Mouse (Mus musculus): ENCODE measurements at regions not wholly inside any gene's neighbourhood (a gene's known extent, or its start where the extent isn't known, plus 50 kb on each side); places are given as distances from the start of the nearest gene placed in this dataset.

DNA sequence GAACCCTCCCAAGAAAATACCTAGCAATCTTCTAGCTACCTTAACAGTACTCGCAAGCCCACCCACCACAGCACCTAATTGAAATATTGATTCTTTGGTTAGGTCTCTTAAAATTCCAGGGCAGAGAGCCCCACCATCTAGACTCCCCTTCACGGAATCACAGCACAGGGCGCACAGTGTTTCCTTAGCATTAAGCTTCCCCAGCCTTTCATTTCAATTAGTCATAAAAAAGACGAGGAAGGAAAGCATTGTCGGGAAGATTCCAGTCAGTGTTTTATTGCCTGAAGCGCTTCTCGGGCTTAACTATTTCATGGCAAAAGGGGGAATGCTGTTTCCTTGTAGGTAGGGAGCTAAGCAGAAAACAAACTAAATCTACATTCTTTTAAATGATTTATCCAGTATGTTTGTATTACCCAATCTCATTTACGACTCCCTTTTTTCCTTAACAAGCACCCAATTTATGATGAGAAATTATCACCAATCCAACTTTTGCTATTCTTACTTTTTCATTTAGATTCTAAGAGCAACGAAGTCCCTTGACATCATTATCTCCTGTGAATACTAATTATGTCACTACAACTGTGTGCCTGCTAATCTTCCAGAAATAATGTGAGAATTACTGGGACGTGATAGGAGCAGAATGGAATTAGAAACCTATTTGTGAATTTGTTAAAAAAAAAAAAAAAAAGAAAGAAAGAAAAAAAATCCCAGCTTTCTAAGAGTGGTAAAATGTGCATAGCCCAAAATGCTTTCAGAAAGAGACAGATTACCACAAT, 312.6 kb downstream of the Qdpr start:
- DNase-seq (ENCODE audit: low read depth in 1 of 2, low spot score in 2 of 2), result no peak

DNA sequence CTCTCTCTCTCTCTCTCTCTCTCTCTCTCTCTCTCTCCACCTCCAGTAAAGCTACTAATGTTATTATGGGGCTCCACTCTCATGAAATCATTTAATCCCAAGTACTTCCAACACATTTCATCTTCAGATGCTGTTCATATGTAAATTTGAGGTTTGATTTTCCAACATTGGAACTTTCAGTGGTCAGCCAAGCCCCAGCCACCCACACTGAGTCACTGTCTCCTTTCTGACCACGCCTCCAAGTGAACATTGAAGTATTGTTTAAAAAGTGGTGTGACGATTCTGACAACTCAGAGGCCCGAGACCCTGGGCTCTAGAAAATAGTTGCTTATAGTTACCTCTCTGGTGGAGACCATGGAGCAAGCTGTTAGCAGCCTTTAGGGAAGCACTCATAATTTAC, 313.3 kb downstream of the Qdpr start:
- DNase-seq (ENCODE audit: low read depth in 1 of 2, low spot score in 2 of 2), result no peak

DNA sequence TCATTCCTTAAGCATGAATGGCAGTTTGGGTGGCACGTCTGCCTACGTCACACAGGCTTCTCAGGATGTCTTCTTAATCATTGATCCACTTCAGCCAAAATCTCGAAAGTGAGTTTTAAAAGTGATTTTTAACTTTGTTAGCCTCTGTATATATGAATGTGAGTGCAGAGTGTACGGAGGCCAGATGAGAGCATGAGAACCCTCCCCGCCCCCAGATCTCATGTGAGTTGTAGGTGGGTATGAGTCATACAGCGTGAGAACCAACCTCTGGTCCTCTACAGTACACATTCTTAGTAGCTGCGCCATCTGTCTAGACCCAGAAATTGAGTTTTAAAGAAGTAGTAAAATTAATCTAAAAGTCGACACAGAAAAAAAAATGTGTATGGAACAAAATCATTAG, 322.1 kb downstream of the Qdpr start:
- DNase-seq (ENCODE audit: low read depth in 1 of 2, low spot score in 2 of 2), result no peak

DNA sequence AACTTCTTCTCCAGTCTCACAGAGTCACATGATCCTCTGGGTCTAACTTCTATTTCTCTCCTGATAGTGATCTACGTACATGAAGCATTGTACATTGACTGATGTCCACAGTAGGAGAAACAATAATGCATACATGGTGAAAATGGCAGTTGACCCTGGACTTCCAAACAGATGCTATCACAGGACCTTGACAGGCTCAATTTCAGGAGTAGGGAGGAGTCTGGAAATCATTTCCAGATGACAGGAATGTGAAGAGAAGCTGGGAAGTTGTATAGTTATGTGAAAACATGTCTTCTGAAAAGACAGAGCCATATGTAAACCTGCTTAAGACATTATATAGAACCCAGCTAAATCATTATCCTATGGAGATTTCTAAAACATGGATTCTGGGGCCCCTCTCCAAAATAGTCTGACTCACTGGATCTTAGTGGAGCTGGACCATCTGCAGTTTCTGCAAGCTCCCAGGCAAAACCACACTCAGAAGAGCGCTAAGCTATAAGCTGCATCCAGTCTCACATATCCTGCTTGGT, 322.3 kb upstream of the Ldb2 start:
- DNase-seq (ENCODE audit: low read depth in 1 of 2, low spot score in 2 of 2), result no peak

DNA sequence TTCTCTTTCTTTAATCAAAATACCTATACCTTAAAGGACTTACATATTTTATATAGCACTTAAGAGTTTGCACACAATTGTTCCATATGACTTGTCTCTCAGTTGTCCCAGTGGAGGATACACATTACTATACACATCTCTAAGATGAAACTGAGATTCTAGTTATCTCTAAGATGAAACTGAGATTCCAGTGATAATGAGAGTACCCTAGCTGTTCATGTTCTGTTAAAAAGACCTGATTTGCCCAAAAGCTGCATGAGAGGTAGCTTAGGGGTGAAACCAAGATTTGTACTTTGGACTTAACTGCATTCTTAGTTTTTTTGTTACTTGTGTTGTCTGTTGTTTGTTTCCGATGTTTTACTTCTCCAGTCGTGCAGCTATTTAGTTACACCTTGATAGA, 320.3 kb upstream of the Ldb2 start:
- DNase-seq (ENCODE audit: low read depth in 1 of 2, low spot score in 2 of 2), result no peak

DNA sequence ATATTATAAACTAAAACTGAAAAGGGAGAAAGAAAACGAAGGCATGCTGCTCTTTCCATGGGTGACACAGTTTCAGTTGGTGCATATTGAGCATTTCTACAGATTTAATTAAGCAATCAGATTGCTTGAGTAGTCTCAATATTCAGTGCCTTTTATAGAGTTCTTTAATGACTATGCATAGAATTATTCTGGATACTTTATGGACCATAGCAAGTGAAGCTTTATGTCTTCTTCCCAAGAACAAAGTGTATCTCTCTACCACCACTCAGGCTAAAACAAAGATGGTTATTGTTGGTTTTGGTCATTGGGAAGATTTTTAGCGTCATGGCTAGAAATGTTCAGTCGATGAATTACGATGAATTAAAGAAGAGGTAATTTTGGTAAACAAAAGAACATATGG, 311.8 kb upstream of the Ldb2 start:
- no peak for DNase-seq (ENCODE audit: low read depth in 1 of 2, low spot score in 2 of 2)

DNA sequence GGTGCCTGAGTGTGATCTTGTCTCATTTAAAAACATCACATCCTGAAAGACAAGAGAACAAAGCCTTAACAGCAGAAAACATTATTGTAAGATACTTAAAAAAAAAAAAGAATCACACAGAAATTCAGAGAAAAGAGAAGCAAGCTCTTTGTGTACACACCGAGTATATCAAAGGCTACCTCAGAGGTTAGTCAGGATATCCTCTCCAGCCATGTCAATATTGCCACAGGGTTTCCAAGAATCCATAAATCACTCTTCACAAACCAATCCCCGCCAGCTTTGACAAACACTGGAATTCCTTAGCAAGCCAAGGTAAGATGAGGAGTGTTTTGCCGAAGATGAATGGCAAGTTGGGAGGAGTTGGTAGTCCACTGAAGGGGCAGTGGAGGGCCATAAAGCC, 311.3 kb upstream of the Ldb2 start:
- no peak for DNase-seq (ENCODE audit: low read depth in 1 of 2, low spot score in 2 of 2)

DNA sequence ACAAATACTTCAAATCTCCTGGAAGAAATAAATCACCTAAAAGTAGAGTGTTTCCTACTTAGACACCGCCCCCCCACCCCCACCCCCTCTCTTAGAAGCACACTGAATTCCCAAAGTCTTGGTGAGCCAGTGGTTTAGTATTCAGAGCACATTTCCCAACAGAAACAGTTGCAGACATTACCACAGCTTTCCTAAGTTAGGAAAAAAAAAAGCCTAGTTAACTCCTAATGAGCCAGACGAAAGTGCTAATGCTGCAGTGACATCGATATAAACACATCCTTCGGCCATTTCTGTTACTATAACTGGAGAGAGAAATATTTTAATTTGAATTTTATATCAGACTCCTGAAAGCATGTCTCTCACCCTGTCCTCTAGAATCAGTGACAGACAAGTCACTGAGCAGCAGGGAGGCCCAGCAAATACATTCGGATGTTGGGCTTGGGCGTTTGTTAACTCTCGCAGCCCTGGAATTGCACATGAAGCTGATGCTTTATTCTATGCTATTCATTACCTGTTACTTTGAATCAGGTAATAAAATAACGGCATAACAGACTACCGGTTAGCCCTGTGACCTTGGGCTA, 305.8 kb upstream of the Ldb2 start:
- DNase-seq (ENCODE audit: low read depth in 1 of 2, low spot score in 2 of 2), result no peak

DNA sequence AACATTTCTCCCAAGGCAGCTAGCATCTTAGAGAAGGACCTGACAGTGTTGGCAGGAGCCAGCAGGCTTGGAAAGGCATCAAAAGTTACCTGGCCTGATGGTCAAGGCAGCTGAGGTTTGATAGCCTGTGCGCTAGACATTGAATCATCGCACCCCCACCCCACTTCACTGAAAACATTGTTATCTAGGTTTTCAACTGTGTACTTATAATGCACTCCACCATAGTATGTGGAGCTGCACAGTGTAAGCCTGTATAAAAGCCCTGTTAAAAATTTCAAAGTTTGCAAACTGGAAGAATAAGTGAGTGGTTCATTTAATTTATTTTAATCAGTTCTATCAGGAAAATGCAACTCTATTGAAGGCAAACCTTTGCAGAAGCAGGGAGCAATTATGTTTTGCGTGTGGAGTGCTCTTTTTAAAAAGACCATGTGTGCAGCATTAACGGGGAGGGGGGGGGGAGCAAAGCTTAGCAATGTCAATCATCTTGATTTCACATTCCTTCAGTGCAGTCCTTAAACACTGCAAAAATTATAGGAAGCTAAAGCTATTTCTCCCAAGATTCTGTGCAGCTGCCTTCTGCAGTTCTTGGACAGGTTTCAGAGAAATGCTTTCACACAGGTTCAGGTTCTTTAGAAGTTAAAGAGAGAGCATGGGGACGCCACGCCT, 304.4 kb upstream of the Ldb2 start:
- DNase-seq (ENCODE audit: low read depth in 1 of 2, low spot score in 2 of 2), result no peak

DNA sequence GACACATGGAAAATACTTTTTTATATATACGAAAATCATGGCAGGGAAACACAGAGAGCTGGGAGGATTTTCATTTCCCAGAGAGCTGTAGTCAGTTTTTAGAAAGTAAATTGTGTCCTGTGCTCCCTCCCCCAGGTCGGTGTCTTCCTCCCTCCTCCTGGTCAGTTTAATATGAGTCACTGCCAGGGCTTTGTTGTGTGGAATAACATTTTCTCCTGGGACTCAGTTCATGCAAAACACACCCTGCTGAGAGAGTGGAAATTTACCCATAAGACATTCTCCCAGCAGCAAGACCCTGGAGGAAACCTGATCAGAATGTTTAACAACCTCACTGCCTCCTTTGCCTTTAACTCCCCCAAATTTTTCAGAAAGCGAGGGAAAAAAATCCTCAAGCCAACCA, 303.2 kb upstream of the Ldb2 start:
- no peak for DNase-seq (ENCODE audit: low read depth in 1 of 2, low spot score in 2 of 2)

DNA sequence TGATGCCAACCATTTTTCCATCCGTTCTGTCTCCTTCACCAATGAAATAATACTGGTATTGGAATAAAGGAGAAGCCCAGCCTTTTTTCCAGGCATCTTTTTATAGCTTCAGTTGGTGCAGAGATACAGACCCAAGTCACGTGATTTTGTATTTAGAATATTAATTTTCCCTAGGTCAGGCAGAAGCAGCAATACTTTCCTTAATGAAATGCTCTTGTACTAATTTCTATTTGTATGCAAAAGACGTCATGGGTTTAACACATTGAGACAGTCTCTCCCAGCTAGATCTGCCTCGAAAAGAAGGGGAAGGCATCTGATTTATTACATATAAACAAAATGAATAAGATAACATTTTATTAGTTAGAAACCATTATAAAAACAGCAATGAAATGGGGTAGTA, 302.3 kb upstream of the Ldb2 start:
- DNase-seq (ENCODE audit: low read depth in 1 of 2, low spot score in 2 of 2), result no peak

DNA sequence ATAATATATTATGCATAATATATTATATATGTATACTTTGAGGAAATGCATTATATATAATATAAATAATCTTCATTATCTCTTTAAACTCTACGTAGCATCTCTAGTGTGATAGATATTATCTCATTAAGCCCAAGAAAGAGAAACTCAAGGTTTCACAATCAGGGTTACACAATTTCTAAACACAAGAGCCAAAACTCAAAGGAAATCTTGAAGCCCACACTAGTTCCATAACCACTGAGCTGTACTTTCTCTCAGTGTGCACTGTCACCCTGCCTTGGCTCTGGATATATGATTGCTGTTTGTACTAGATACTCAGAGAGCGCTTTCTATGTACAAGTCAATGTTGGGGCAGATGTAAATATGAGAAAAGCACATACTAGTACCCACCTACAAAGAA, 299.6 kb upstream of the Ldb2 start:
- DNase-seq (ENCODE audit: low read depth in 1 of 2, low spot score in 2 of 2), result no peak

DNA sequence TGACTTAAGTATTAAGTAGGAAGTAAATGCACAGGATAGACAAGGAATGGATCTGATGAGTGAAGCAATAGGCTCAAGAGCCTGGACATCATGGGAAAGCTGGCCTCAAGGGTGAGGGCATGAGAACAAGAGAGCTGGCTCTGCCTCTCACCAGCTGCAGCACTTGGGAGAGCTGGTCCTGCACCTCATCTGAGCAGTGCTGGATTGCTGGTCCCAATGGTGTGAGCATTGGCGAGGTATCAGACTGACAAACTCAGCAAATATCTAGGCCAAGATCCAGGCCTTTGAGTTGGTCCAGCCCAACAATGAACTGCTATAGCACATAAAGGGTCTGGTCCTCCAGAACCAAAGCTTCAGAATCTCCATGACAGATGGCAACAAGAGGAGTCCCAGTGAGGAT, 298.5 kb upstream of the Ldb2 start:
- DNase-seq (ENCODE audit: low read depth in 1 of 2, low spot score in 2 of 2), result no peak

DNA sequence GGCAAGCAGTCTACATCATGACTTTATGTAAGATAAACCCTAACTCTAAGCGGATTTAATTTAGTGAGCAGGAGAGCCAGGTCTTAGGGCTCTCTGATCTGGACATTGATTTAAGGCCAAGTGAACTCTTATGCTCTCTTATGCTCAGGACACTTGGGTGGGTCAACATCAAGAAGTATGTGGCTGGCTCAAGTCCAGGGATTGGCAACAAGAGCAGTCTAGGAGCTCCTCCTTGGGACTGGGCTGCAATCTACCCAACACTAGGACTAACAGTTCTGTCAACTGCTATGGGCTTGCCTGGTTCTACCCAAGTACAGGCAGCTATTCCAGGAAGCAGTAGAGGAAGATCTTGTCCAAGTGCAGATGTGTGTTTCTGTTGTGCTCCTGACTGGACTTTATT, 285.3 kb upstream of the Ldb2 start:
- DNase-seq (ENCODE audit: low read depth in 1 of 2, low spot score in 2 of 2), result no peak

DNA sequence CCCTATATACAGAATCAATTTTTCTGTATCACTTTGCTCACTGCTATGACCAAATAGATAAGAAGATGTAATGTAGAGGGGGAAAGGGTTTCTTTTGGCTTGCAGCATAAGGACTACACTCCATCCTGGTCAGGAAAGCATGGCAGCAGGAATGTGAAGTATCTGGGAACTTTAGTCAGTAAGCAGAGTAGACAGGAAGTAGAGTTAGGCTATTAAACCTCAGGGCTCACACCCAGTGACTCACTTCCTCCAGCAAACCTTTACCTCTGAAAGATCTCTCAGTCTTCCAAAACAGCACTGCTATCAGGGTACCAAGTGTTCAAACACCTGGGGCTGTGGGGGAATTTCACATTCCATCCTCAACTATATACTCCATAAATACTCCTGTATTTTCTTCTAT, 283.1 kb upstream of the Ldb2 start:
- DNase-seq (ENCODE audit: low read depth in 1 of 2, low spot score in 2 of 2), result no peak

DNA sequence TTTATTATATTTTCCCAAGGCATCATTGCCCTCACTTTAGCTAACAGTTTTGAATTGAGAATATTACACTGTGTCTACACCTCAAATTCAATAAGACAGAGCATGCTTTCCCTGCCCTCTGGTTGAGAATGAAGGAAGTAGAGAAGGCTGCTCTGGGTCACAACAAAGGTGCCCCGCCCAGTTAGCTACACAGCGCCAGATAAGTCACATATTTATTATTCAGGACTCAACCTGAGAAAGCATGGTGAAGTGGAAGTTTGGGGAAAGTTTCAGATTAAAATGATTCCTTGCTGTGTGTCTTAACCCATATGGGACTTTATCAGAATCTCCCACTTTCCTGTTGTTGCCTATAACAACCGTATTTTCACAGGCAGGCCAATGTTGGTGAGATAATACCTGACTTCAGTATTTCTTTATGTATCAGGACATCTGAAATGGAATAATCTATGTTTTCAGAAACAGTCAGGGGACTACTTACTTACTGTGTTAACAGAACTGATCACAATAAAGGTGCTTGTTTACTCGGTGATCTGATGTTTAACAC, 276.9 kb upstream of the Ldb2 start:
- no peak for DNase-seq (ENCODE audit: low read depth in 1 of 2, low spot score in 2 of 2)

DNA sequence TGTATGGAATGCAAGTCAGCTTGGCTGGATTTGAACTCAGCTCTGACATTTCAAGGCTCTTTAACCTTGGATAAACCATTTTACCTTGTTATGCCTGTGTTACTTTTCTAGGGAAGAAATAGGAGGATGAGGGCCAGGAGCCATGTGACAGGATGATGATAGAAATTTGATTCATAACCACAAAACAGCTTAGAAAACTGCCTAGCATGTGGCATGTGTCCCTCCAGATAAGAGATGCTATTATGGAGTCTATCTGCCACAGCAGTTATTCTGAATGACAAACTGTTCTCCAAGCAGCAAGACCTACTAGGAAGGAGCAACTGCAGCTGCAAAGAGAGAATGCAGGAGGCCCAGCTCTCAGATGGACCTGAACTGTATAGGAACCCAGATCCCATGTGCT, 275.7 kb upstream of the Ldb2 start:
- no peak for DNase-seq (ENCODE audit: low read depth in 1 of 2, low spot score in 2 of 2)

DNA sequence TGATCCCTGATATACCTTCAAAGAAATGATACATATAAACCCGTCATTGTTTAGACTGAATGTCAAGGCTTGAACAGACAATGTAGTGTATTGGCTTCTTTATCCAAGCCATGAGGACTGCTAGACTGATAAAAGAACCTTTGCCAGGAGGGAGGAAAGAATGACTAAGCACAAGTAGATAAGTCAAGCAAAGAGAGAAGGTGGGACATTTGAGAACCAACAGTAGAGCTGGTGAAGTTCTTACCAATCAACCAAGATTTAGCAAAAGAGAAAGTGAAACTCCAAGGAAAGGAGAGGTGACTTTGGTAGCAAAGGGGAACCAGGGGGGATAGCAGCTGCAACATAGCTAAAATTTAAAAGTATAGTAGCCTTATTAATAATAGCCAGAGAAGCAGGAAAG, 273.0 kb upstream of the Ldb2 start:
- no peak for DNase-seq (ENCODE audit: low read depth in 1 of 2, low spot score in 2 of 2)

DNA sequence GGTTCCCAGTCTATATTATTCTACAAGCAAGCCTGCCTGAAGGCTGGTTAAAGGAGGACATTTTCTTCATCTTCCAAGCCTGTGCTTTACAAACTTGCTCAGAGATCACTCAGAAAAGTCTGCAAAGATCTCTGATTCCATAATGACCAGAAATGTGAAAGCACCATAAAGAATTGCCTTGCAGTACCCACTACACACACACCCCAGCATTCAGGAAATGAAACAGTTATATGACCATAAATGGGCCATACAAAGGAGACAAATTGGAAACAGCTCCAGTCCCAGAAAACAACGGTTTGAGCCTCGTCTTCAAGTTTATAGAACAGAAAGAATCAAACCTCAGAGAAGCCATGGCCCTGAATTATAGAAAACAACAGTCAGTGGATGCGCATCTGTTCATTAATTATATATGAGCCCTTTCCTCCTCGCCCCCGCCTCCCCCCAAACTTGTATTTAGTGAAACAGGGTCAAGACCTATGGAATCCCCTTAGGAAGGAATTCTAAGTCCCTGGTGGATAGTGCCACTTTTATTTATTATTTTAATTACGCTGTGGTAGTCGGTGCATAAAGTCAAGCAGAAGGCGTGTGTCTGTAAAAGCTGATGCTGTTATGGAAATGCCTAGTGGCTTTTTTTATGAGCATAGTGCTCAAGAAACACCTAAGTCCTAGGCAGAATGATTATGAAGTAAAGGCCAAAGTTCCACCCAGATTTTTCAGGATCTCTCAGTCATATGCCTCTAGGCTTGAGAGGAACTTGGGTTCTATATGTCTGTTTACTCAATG, 266.6 kb upstream of the Ldb2 start:
- DNase-seq (ENCODE audit: low read depth in 1 of 2, low spot score in 2 of 2), result no peak

DNA sequence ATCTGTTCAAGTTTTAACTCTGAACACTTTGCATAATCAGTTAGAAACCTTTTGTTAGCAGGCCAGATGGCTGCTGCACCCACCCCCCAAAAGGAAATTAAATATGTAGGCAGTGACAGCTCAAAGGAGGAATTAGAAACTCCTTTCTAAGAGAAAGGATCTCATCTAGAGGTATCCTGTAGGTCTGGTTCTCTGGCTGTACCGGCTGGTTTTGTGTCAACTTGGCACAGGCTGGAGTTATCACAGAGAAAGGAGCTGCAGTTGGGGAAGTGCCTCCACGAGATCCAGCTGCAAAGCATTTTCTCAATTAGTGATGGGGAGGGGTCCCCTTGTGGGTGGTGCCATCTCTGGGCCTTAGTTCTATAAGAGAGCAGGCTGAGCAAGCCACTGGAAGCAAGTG, 263.1 kb upstream of the Ldb2 start:
- no peak for DNase-seq (ENCODE audit: low read depth in 1 of 2, low spot score in 2 of 2)

DNA sequence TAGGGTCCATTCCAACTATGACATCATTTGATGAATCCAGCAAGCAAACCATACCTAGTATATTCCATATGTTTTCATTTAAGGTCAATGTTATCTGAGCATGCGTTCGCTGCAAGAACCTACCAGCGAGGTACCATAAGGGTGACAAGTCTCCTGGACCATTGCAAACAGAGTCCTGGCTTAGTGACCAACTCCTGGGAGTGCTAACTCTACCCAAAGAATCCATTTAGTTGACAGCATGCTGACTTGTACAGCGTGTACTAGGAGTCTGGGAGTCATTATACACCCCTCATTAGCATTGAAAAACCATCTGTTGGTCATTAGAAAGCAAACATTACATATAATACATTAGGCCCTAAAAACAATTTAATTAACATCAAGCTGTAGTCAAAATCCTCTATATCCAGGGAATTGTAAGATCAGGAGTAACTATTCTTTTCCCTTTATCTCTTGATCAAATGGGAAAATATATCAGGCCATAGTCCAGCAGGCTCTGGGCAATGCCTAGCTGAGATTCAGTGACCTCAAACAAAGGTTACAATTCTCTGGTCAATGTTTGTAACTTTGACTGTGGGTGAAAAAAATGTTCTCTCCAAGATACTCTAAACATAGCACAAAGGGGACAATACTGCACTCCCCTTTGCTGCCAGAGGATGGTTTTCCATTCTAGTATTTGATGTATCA, 255.9 kb upstream of the Ldb2 start:
- DNase-seq (ENCODE audit: low read depth in 1 of 2, low spot score in 2 of 2), result no peak
